Mouse (Mus musculus): ENCODE results near the gene Ceacam10. TPM values are rescaled to one million over a fixed set of nuclear protein-coding genes. Genes with fewer than 3 reads are reported as not detected.
"Not testable (repeated sequence)": the region's sequence is repeated elsewhere in the genome, so short reads cannot be mapped to it uniquely, and the experiment has no call there.

The Ceacam10 gene
- polyA plus RNA-seq (2014; fragmentation: Nextera tagmentation; extraction: Ambion mirVana), result not detected in 2 replicates

DNA sequence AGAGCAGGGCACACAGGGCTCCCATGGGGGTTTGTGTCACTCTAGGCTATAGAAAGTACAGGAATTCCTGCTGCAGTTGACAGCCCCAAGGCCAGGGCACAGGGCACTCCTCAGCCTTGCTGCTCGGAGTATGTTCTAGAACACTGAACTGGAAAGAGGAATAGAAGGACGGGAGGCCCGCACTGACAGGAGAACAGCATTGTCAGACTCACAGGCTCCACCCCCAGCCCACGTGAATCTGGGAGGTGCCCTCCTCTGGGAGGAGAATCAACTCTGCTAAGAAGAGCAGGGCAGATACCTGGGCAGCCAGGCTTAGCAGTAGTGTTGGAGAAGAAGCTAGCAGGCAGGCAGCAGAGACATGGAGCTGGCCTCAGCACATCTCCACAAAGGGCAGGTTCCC, at the start of gene Ceacam10:
Ceacam10 (plus strand) TSS at position 289 of the 400 bp plus-strand sequence.
- not testable (repeated sequence) for H3K4me3 ChIP-seq (ENCODE audit: low read depth, low read length); H3K4me1 ChIP-seq (ENCODE audit: insufficient read depth); H3K4me2 ChIP-seq; H3K27me3 ChIP-seq (ENCODE audit: insufficient read depth, low read length); DNase-seq; H3K27ac ChIP-seq (ENCODE audit: low read depth); H3K36me3 ChIP-seq (ENCODE audit: insufficient read depth); H3K9ac ChIP-seq; ATAC-seq (ENCODE audit: insufficient read depth); H3K9me3 ChIP-seq (ENCODE audit: low read depth, low read length)
- 33% methylated on average over 4 of the region's 4 CpGs for WGBS

DNA sequence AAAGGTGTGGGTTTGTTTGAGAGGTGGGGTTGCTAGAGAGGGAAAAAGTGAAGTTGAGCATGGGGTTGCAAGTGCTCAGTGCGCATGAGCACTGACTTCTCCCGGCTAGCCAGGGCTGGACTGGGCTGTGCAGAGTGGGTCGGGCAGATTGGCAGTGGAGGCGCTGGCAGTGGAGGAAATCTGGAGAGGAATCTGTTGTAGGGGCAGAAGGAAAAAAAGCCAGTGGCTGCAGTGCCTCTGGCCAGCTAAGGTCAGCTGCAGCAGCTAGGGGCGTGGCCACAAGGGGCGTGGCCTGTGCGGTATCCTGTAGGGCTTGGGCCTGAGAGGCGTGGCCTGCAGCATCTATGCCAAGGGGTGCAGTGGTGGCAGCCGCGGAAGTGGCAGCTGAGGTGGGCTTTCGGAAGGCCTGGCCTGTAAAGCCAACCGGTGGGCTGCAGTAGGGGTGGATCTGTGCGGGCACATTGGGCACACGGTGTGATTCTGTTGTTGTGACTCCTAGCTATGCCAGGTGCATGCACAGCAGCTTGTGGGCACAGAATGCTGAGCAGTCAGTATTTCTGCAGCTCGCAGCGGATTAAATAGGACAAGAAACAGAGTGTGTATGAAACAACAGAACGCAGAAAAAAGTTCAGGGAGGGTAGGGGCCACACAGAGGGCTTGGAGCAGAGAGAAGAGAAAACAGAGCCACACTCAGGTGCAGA, 40.9 kb upstream of the Ceacam10 start:
- DNase-seq (peak; percentile 58), ATAC-seq (ENCODE audit: insufficient read depth) (peak; percentile 47; the same call in 1 of the 2 replicates)

DNA sequence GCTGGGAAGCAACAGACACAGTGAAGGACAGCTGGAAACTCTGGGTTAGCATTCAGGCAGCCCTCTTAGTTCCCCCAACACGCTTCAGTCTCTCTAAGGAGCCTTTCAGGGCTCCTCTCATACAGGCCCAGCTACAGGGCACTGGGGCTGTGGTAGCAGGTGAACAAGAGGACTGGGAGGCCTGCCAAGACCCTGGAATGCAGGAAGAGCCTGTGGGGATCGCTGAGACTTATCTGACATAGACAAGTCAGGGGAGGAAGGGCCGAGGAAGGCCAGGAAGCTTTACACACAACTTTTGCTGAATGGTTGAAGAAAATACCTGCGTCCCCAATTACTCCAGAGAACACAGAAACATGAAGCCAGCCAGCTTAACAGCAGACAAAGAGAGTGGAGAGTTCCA, 26.3 kb upstream of the Ceacam10 start:
- TF ChIP-seq CTCF (IDR thresholded peaks at IDR 0.05; ENCODE audit: low read depth), result no peak
- ATAC-seq (ENCODE audit: insufficient read depth) (no peak), DNase-seq (no peak)
- Histone ChIP-seq H3K27ac (ENCODE audit: low read depth) (no peak overlapping the region), H3K27me3 (ENCODE audit: insufficient read depth, low read length) (no peaks in the 10 kb centered on the region), H3K4me2 (no peak overlapping the region), H3K9ac (no peak overlapping the region), H3K4me1 (ENCODE audit: insufficient read depth) (no peaks in the 10 kb centered on the region), H3K36me3 (ENCODE audit: insufficient read depth) (no peaks in the 10 kb centered on the region), H3K4me3 (ENCODE audit: low read depth, low read length) (no peak overlapping the region), H3K9me3 (ENCODE audit: low read depth, low read length) (no peaks in the 10 kb centered on the region)
- 37% methylated on average over 4 of the region's 4 CpGs for WGBS

More for the DNA sequence above, 40.9 kb upstream of the Ceacam10 start:
- H3K4me3 ChIP-seq (ENCODE audit: low read depth, low read length), result no peak overlapping the region
- no peaks in the 10 kb centered on the region for H3K9me3 ChIP-seq (ENCODE audit: low read depth, low read length)
- H3K27ac ChIP-seq (ENCODE audit: low read depth), result no peak overlapping the region
- no peak overlapping the region for H3K9ac ChIP-seq
- no peaks in the 10 kb centered on the region for H3K4me1 ChIP-seq (ENCODE audit: insufficient read depth)
- H3K4me2 ChIP-seq, result 0 out of 2 replicates have a peak overlapping the region, but pooled peaks have one; percentile 15
- WGBS, result 18% methylated on average over 17 of the region's 17 CpGs
- no peak for TF ChIP-seq CTCF (IDR thresholded peaks at IDR 0.05; ENCODE audit: low read depth)
- H3K27me3 ChIP-seq (ENCODE audit: insufficient read depth, low read length), result no peaks in the 10 kb centered on the region
- no peaks in the 10 kb centered on the region for H3K36me3 ChIP-seq (ENCODE audit: insufficient read depth)

DNA sequence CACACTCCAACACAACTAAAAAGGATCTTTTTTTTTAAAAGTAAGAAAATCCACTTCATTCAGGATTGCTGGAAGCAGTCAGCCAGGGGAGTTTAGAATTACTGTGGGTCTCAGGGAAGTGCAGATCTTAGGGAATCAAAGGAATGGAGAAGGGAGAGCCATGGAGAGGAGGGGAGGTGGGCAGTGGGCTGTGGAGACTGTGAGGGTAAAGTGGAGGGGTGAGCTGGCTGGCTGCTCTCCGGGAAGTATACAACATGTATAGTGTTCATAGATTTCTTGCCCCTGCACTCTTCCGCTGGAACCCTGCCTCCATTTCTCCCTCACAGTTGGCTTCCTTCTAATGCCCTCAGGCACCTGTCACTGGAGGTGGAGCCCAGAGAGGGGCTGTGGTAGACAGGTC, 25.4 kb upstream of the Ceacam10 start:
- Histone ChIP-seq H3K9ac (no peak overlapping the region), H3K4me1 (ENCODE audit: insufficient read depth) (no peaks in the 10 kb centered on the region), H3K4me2 (no peak overlapping the region), H3K4me3 (ENCODE audit: low read depth, low read length) (no peak overlapping the region), H3K27me3 (ENCODE audit: insufficient read depth, low read length) (no peaks in the 10 kb centered on the region), H3K36me3 (ENCODE audit: insufficient read depth) (no peaks in the 10 kb centered on the region), H3K27ac (ENCODE audit: low read depth) (no peak overlapping the region), H3K9me3 (ENCODE audit: low read depth, low read length) (no peaks in the 10 kb centered on the region)
- TF ChIP-seq CTCF (IDR thresholded peaks at IDR 0.05; ENCODE audit: low read depth), result no peak
- 94% methylated on average over 2 of the region's 2 CpGs for WGBS
- ATAC-seq (ENCODE audit: insufficient read depth), result no peak
- DNase-seq, result no peak

DNA sequence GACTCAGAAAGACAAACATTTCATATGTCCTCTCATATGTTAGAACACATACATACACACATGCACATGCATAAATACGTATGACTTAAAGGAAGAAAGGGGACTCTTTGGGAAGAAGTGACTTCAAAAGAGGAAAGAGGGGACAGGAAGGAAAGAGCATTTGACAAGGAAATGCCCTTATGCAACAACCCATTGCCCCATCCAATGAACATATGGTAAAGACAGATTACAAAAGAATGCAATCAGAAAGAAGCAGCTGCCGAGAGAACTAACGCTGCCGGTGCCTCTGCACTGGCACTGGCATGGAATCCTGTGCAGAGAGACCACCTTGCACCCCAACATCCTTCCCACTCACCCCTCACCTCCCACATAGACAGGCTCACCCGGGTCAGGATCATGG, 23.5 kb upstream of the Ceacam10 start:
- Histone ChIP-seq H3K4me1 (ENCODE audit: insufficient read depth) (no peaks in the 10 kb centered on the region), H3K9me3 (ENCODE audit: low read depth, low read length) (no peaks in the 10 kb centered on the region), H3K27ac (ENCODE audit: low read depth) (no peak overlapping the region), H3K36me3 (ENCODE audit: insufficient read depth) (no peaks in the 10 kb centered on the region), H3K9ac (no peak overlapping the region), H3K27me3 (ENCODE audit: insufficient read depth, low read length) (no peaks in the 10 kb centered on the region), H3K4me3 (ENCODE audit: low read depth, low read length) (no peak overlapping the region), H3K4me2 (no peak overlapping the region)
- ATAC-seq (ENCODE audit: insufficient read depth) (no peak), DNase-seq (no peak)
- no peak for TF ChIP-seq CTCF (IDR thresholded peaks at IDR 0.05; ENCODE audit: low read depth)
- 57% methylated on average over 5 of the region's 5 CpGs for WGBS

DNA sequence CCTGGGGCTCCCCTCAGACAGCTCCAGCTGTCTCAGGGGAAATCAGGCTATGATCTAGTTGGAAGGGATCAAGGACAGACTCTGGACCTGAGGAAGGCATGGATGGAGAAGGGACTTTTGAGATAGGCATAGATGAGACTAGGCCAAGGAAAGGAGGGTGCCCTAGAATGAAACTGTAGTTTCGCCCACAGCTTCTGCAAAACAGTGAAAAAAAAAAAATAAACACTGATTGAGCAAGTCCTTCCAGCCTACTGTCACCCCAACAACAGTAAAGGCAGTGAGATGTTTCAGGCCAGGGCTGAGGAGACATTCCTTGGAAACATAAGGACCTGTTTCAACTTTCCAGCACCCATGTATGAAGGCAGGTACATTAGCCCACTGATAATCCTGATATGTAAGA, 18.5 kb upstream of the Ceacam10 start:
- Histone ChIP-seq H3K4me2 (no peak overlapping the region), H3K27ac (ENCODE audit: low read depth) (no peak overlapping the region), H3K36me3 (ENCODE audit: insufficient read depth) (no peaks in the 10 kb centered on the region), H3K4me1 (ENCODE audit: insufficient read depth) (no peaks in the 10 kb centered on the region), H3K27me3 (ENCODE audit: insufficient read depth, low read length) (no peaks in the 10 kb centered on the region), H3K9ac (no peak overlapping the region), H3K4me3 (ENCODE audit: low read depth, low read length) (no peak overlapping the region), H3K9me3 (ENCODE audit: low read depth, low read length) (no peaks in the 10 kb centered on the region)
- DNase-seq, result no peak
- no peak for TF ChIP-seq CTCF (IDR thresholded peaks at IDR 0.05; ENCODE audit: low read depth)
- WGBS, result 76% methylated on average over 1 of the region's 1 CpGs
- no peak for ATAC-seq (ENCODE audit: insufficient read depth)

DNA sequence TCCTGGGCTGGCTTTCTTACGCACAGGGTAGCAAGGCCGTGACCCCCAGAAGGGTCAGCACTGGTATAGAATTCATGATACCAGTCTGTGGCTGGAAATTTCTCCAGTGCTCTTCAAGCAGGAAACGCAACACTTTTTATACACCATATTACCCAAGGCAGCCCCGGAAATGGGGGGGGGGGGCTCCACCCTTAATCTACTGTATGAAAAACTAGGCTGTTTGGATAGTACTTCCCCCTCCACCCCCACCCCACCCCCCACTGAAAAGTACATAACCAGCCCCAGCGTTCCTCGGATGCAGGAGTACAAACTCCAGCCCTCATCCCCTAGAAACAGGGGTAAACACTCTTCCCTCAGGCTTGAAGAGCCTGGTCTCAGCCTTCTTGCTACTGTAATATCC, 16.8 kb upstream of the Ceacam10 start, which contains the start of gene Cd177:
Cd177 (minus strand) TSS at position 101 of the 400 bp plus-strand sequence.
- ATAC-seq (ENCODE audit: insufficient read depth) (no peak), DNase-seq (no peak)
- Histone ChIP-seq H3K9ac (no peak within 1 kb of the TSS), H3K27ac (ENCODE audit: low read depth) (no peak within 1 kb of the TSS), H3K4me1 (ENCODE audit: insufficient read depth) (no peaks in the 10 kb centered on the region), H3K27me3 (ENCODE audit: insufficient read depth, low read length) (no peaks in the 10 kb centered on the region), H3K4me2 (no peak within 1 kb of the TSS), H3K9me3 (ENCODE audit: low read depth, low read length) (no peaks in the 10 kb centered on the region), H3K4me3 (ENCODE audit: low read depth, low read length) (no peak within 1 kb of the TSS), H3K36me3 (ENCODE audit: insufficient read depth) (no peaks in the 10 kb centered on the region)
- WGBS, result 50% methylated on average over 6 of the region's 6 CpGs
- no peak for TF ChIP-seq CTCF (IDR thresholded peaks at IDR 0.05; ENCODE audit: low read depth)
